Mouse (Mus musculus): ENCODE results near the gene Cops7a. TPM values are rescaled to one million over a fixed set of nuclear protein-coding genes. Genes with fewer than 3 reads are reported as not detected.

Cops7a gene
- polyA plus RNA-seq, 1 experiment from 2014 or later, result 93.8 TPM

DNA sequence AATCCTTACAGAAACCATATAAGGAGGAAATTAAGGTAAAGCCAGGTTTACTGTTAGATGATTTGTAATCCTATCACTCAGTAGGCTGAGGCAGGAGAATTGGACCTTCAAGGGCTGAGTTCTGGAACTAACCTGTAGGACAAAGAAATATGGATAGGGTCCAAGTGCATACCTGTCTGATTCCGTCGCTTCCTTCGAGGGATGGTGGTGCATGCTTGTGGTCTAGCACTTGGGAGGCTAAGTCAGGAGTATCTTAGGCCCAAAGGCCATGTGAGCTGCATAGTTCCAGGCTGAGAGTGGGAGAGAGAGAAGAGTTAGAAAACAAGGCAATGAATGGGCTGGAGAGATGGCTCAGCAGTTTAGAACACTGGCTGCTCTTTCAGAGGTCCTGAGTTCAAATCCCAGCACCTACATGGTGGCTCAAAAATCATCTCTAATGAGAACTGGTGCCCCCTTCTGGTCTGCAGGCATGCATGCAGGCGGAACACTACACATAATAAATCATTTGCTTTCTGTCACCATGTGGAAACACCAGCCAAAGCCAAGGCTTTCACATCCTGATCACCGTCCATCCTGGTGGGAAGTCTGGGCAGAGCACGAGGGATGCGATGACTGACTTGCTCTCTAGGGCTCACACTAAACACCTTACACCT lies 1.3 kb upstream of the Cops7a start:
- no peak for ATAC-seq (ENCODE audit: low read depth)
- Histone ChIP-seq H3K27ac (ENCODE audit: low read depth, low read length) (no peak overlapping the region), H3K4me1 (ENCODE audit: control insufficient read depth, insufficient read depth, low read length) (peaks cover 15% of the 10 kb centered on the region), H3K4me3 (ENCODE audit: low read depth, low read length) (no peak overlapping the region; the same call in 1 of the 2 replicates), H3K9ac (replicated peaks; ENCODE audit: low read depth, low read length) (no peak overlapping the region), H3K36me3 (ENCODE audit: control insufficient read depth, insufficient read depth, low read length) (0 out of 2 replicates have a peak, but pooled peaks cover 8% of the 10 kb centered on the region), H3K4me2 (ENCODE audit: low read depth, low read length) (peak overlapping the region; percentile 94; the same call in 1 of the 2 replicates), H3K9me3 (ENCODE audit: control insufficient read depth, low read length) (no peaks in the 10 kb centered on the region), H3K27me3 (ENCODE audit: control insufficient read depth, insufficient read depth, low read length) (no peaks in the 10 kb centered on the region)
- 96% methylated on average over 7 of the region's 7 CpGs for WGBS

DNA sequence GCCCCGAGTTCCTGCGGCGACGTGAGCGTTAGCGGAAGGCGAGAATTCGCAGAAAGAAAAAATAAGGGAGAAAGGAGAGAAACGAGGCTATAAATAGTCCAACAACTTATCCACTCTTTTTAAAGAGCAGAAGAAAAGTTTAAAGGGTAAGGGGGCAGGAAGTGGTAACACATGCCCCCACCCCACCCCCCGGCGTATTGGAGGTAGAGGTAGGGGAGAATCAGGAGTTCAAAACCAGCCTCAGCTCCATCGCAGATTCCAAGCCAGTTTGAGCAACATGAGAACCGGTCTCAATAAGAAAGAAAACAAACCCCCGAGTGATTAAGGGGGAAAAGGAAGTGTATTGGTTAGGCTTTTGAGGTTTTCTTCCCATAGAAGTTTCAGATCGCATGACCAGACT lies 409 bp upstream of the Cops7a start:
- peak overlapping the region; percentile 89 for H3K27ac ChIP-seq (ENCODE audit: low read depth, low read length)
- peak overlapping the region; percentile 83 for H3K4me3 ChIP-seq (ENCODE audit: low read depth, low read length)
- H3K36me3 ChIP-seq (ENCODE audit: control insufficient read depth, insufficient read depth, low read length), result peaks cover 12% of the 10 kb centered on the region; the same call in 1 of the 2 replicates
- peak overlapping the region; percentile 93 for H3K9ac ChIP-seq (replicated peaks; ENCODE audit: low read depth, low read length)
- no peaks in the 10 kb centered on the region for H3K27me3 ChIP-seq (ENCODE audit: control insufficient read depth, insufficient read depth, low read length)
- H3K9me3 ChIP-seq (ENCODE audit: control insufficient read depth, low read length), result no peaks in the 10 kb centered on the region
- peak overlapping the region; percentile 94 for H3K4me2 ChIP-seq (ENCODE audit: low read depth, low read length)
- H3K4me1 ChIP-seq (ENCODE audit: control insufficient read depth, insufficient read depth, low read length), result peaks cover 15% of the 10 kb centered on the region
- peak; percentile 25 for ATAC-seq (ENCODE audit: low read depth)
- 15% methylated on average over 15 of the region's 15 CpGs for whole genome bisulfite sequencing

DNA sequence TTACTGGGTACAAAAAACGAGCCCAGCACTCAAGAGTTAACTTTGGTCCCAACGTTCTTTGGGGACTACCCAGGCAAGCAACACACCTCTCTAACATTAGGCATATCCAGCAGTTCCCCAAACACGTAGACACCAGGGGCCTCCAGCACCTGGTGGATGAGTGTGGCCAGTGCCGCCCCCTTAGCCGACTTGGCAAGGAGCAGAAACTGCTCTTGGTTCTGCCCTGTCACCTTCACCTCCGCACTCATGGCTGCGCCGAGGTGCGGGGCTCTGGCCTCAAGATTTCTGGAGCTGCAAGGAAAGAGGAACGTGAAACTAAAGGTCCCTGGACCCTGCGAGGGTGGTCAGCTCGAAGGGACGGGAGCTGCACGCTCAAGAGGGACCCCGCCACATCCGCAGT lies 700 bp downstream of the Cops7a start:
- Histone ChIP-seq H3K4me3 (ENCODE audit: low read depth, low read length) (peak overlapping the region; percentile 83), H3K36me3 (ENCODE audit: control insufficient read depth, insufficient read depth, low read length) (peaks cover 17% of the 10 kb centered on the region), H3K9me3 (ENCODE audit: control insufficient read depth, low read length) (no peaks in the 10 kb centered on the region), H3K4me1 (ENCODE audit: control insufficient read depth, insufficient read depth, low read length) (peaks cover 15% of the 10 kb centered on the region), H3K27ac (ENCODE audit: low read depth, low read length) (peak overlapping the region; percentile 89; the same call in 1 of the 2 replicates), H3K27me3 (ENCODE audit: control insufficient read depth, insufficient read depth, low read length) (no peaks in the 10 kb centered on the region), H3K9ac (replicated peaks; ENCODE audit: low read depth, low read length) (peak overlapping the region; percentile 93), H3K4me2 (ENCODE audit: low read depth, low read length) (peak overlapping the region; percentile 94)
- WGBS, result 46% methylated on average over 16 of the region's 16 CpGs
- peak; percentile 32 for ATAC-seq (ENCODE audit: low read depth)

DNA sequence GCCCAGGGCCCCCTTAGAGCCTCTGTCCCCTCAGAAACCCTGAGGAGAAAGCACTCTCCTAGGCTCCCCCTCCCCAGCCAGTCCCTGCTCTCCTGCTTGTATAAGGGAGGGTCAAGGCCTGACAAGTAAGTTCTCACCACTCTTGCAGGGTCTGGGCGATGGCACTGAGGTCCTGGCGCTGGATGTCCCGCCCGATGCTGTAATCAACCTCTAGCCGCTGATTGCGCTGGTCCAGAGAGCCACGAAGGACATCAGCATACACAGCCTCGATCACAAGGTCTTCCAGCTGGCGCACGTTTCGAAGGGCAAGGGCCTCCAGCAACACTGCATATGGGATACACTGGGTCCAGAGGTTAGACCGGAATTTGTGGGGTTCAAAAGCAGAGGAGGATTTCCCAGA lies 4.3 kb downstream of the Cops7a start:
- no peak overlapping the region for H3K27ac ChIP-seq (ENCODE audit: low read depth, low read length)
- no peak overlapping the region for H3K4me2 ChIP-seq (ENCODE audit: low read depth, low read length)
- H3K4me3 ChIP-seq (ENCODE audit: low read depth, low read length), result no peak overlapping the region
- WGBS, result 95% methylated on average over 12 of the region's 12 CpGs
- H3K9ac ChIP-seq (replicated peaks; ENCODE audit: low read depth, low read length), result no peak overlapping the region
- no peaks in the 10 kb centered on the region for H3K9me3 ChIP-seq (ENCODE audit: control insufficient read depth, low read length)
- peaks cover 10% of the 10 kb centered on the region for H3K4me1 ChIP-seq (ENCODE audit: control insufficient read depth, insufficient read depth, low read length)
- H3K36me3 ChIP-seq (ENCODE audit: control insufficient read depth, insufficient read depth, low read length), result peaks cover 36% of the 10 kb centered on the region
- ATAC-seq (ENCODE audit: low read depth), result no peak
- no peaks in the 10 kb centered on the region for H3K27me3 ChIP-seq (ENCODE audit: control insufficient read depth, insufficient read depth, low read length)

DNA sequence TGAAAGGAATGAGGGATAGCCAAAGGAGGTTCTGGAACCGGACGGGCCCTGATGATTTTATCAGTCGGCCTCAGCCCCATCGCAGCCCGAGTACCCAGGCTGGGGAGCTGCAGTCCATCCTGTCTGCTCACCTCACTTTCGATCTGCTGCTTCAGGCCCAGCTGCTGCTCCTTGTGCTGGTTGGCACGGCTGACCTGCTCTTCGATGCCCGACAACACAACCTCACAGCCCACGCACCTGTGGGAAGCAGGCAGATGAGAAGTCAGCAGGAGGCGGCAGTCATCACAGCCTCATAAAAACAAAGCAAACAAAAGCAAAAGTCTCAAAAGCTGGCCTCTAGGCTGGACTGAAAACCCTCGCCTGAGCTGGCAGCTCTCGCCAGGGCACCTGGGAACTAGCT lies 5.4 kb downstream of the Cops7a start:
- 89% methylated on average over 13 of the region's 13 CpGs for WGBS
- no peak overlapping the region for H3K4me3 ChIP-seq (ENCODE audit: low read depth, low read length)
- peaks cover 8% of the 10 kb centered on the region for H3K4me1 ChIP-seq (ENCODE audit: control insufficient read depth, insufficient read depth, low read length)
- H3K27ac ChIP-seq (ENCODE audit: low read depth, low read length), result no peak overlapping the region
- peaks cover 36% of the 10 kb centered on the region for H3K36me3 ChIP-seq (ENCODE audit: control insufficient read depth, insufficient read depth, low read length)
- no peak for ATAC-seq (ENCODE audit: low read depth)
- H3K27me3 ChIP-seq (ENCODE audit: control insufficient read depth, insufficient read depth, low read length), result no peaks in the 10 kb centered on the region
- H3K9me3 ChIP-seq (ENCODE audit: control insufficient read depth, low read length), result no peaks in the 10 kb centered on the region
- H3K4me2 ChIP-seq (ENCODE audit: low read depth, low read length), result no peak overlapping the region
- no peak overlapping the region for H3K9ac ChIP-seq (replicated peaks; ENCODE audit: low read depth, low read length)

DNA sequence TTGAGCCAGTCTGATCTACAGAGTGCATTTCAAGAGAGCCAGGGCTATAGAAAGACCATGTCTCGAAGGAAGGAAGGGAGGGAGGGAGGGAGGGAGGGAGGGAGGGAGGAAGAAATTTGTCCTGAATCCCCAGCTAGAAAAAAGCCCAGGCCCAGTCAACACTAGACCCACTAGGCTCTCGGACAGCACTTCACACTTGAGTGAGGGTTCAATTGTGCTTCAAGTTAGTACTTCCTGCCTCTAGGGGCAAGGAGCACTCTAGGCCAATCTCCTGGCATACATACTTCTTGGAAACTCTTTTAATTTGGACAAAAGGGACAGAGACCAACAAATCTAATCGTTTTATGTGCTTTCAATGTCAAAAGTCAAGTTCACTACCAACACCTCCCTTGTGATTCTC lies 7.2 kb downstream of the Cops7a start:
- no peaks in the 10 kb centered on the region for H3K27me3 ChIP-seq (ENCODE audit: control insufficient read depth, insufficient read depth, low read length)
- H3K4me1 ChIP-seq (ENCODE audit: control insufficient read depth, insufficient read depth, low read length), result no peaks in the 10 kb centered on the region
- no peak for ATAC-seq (ENCODE audit: low read depth)
- H3K9ac ChIP-seq (replicated peaks; ENCODE audit: low read depth, low read length), result no peak overlapping the region
- no peak overlapping the region for H3K4me2 ChIP-seq (ENCODE audit: low read depth, low read length)
- H3K4me3 ChIP-seq (ENCODE audit: low read depth, low read length), result no peak overlapping the region
- H3K36me3 ChIP-seq (ENCODE audit: control insufficient read depth, insufficient read depth, low read length), result peaks cover 36% of the 10 kb centered on the region
- 93% methylated on average over 3 of the region's 3 CpGs for WGBS
- no peak overlapping the region for H3K27ac ChIP-seq (ENCODE audit: low read depth, low read length)
- no peaks in the 10 kb centered on the region for H3K9me3 ChIP-seq (ENCODE audit: control insufficient read depth, low read length)

DNA sequence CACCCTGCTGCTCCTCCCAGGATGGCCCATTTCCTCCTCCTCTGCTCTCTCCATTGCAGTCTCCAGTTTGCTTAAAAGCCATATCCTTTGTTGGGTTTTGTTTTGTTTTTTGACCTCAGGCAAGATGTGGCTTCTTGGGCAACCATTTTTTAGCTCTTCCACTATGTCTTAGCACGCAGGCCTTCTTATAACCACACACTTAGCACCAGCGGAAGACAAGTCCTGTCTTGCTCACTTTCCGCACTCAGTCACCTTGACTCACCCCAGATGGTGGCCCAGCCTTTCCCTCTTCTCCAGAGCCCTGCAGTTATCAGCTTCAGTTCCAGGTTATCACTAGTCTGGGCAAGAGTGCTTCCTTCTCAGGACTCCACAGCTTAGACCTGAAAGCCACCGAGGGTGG lies 10.1 kb downstream of the Cops7a start:
- H3K27me3 ChIP-seq (ENCODE audit: control insufficient read depth, insufficient read depth, low read length), result no peaks in the 10 kb centered on the region
- no peaks in the 10 kb centered on the region for H3K9me3 ChIP-seq (ENCODE audit: control insufficient read depth, low read length)
- no peak for ATAC-seq (ENCODE audit: low read depth)
- 99% methylated on average over 4 of the region's 4 CpGs for WGBS
- H3K4me1 ChIP-seq (ENCODE audit: control insufficient read depth, insufficient read depth, low read length), result no peaks in the 10 kb centered on the region
- no peak overlapping the region for H3K4me3 ChIP-seq (ENCODE audit: low read depth, low read length)
- no peak overlapping the region for H3K4me2 ChIP-seq (ENCODE audit: low read depth, low read length)
- H3K36me3 ChIP-seq (ENCODE audit: control insufficient read depth, insufficient read depth, low read length), result peaks cover 24% of the 10 kb centered on the region
- H3K9ac ChIP-seq (replicated peaks; ENCODE audit: low read depth, low read length), result no peak overlapping the region
- no peak overlapping the region for H3K27ac ChIP-seq (ENCODE audit: low read depth, low read length)

DNA sequence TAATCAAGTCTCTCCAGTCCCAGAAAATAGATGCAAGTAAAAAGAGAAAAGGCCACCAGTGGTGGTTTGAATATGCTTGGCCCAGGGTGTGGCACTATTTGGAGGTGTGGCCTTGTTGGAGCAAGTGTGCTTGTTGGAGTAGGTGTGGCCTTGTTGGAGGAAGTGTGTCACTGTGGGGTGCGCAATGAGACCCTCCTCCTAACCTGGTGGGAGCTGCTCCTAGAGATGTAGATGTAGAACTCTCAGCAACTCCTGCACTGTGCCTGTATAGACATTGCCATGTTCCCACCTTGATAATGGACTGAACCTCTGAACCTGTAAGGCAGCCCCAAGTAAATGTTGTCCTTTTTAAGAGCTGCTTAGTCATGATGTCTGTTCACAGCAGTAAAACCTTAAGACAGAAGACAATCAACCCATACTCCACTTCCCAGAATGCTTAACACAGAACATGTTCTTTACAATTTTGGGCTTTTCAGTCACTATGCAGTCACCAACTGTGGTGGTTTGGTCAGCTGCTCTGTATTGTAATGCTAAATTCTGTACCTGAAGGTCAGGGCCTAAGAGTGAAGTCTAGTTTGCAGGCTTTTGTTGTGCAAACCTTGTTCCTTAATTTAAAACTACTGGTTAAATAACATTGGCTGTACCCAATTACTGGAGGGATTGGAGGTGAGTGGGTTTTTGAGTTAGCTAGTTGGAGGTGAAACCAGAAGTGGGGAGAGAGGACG lies 11.2 kb downstream of the Cops7a start:
- Histone ChIP-seq H3K27me3 (ENCODE audit: control insufficient read depth, insufficient read depth, low read length) (no peaks in the 10 kb centered on the region), H3K9ac (replicated peaks; ENCODE audit: low read depth, low read length) (no peak overlapping the region), H3K4me2 (ENCODE audit: low read depth, low read length) (no peak overlapping the region), H3K36me3 (ENCODE audit: control insufficient read depth, insufficient read depth, low read length) (peaks cover 14% of the 10 kb centered on the region; the same call in 1 of the 2 replicates), H3K27ac (ENCODE audit: low read depth, low read length) (no peak overlapping the region), H3K4me1 (ENCODE audit: control insufficient read depth, insufficient read depth, low read length) (no peaks in the 10 kb centered on the region), H3K4me3 (ENCODE audit: low read depth, low read length) (no peak overlapping the region), H3K9me3 (ENCODE audit: control insufficient read depth, low read length) (no peaks in the 10 kb centered on the region)
- ATAC-seq (ENCODE audit: low read depth), result no peak
- 92% methylated on average over 2 of the region's 2 CpGs for WGBS

DNA sequence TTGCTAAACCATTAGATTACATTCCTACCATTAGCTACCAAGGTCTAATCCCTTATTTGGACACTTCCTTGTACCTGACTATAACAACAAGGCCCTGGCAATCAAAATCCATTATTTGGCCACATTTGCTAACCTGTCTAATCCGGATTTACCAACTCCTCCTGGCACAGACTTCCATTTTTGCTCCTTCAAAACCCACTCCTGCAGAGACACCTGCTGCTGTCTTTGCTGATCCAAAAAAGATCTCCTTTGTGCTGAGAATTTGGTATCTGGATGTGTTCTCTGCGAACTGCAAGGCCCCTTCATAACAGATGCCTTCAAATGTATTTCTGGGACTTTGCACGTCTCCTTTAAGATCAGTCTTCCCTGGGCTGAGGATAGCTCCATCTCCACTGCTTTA lies 21.8 kb downstream of the Cops7a start:
- H3K36me3 ChIP-seq (ENCODE audit: control insufficient read depth, insufficient read depth, low read length), result peaks cover 4% of the 10 kb centered on the region; the same call in 1 of the 2 replicates
- no peak for ATAC-seq (ENCODE audit: low read depth)
- H3K27ac ChIP-seq (ENCODE audit: low read depth, low read length), result no peak overlapping the region
- no peak overlapping the region for H3K9ac ChIP-seq (replicated peaks; ENCODE audit: low read depth, low read length)
- no peaks in the 10 kb centered on the region for H3K27me3 ChIP-seq (ENCODE audit: control insufficient read depth, insufficient read depth, low read length)
- H3K4me2 ChIP-seq (ENCODE audit: low read depth, low read length), result no peak overlapping the region
- no peak overlapping the region for H3K4me3 ChIP-seq (ENCODE audit: low read depth, low read length)
- no peaks in the 10 kb centered on the region for H3K4me1 ChIP-seq (ENCODE audit: control insufficient read depth, insufficient read depth, low read length)
- 94% methylated on average over 3 of the region's 3 CpGs for WGBS
- no peaks in the 10 kb centered on the region for H3K9me3 ChIP-seq (ENCODE audit: control insufficient read depth, low read length)
